Mouse (Mus musculus) adrenal gland, adult 10 weeks (tissue): Measurements from ENCODE around the gene Gm12666. TPM values are rescaled to one million over a fixed set of nuclear protein-coding genes. Genes with fewer than 3 reads are reported as not detected.

ENCODE experiments used
- polyA plus RNA-seq: library from polyadenylated mRNA; stranded (reverse); fragments of 350-450 nt; fragmentation: Illumina TruSeq; extraction: RNeasy Lipid Tissue Mini Kit (QIAGEN cat#74804); gene quantifications from one replicate; pipeline ENCODE4 v1.2.3, GENCODE M21; 2014; ENCODE audit warnings: low read depth, low replicate concordance

Gm12666 gene
- not detected for polyA plus RNA-seq

GRCm38 (mm10) chr4:92191649-92192048 lies at the start of gene Gm12666:
TSS of gene Gm12666 (minus strand) at chr4:92191749.

GRCm38 (mm10) chr4:92147134-92147533 lies 44.4 kb downstream of the Gm12666 start, which contains the start of gene Izumo3:
TSS of gene Izumo3 (minus strand) at chr4:92147234.

Other genes starting within 250 kb of the Gm12666 start
- not detected for gene Izumo3, start 44.5 kb downstream of the Gm12666 start, polyA plus RNA-seq